Mouse (Mus musculus) regulatory T cell (primary cell): ENCODE measurements around the gene Mturn.

Experiments
- in situ Hi-C: fragments of 300-600 bp; cut with MboI, MseI; formaldehyde crosslinking; loops from one replicate; pipeline ENCODE4 v1.15.1; 2025; ENCODE audit warnings: high pct_unique_total_duplicates

Gene Mturn

GRCm38 (mm10) chr6:54680891-54681745, at the start of gene Mturn:
Gene Mturn (plus strand): TSS chr6:54681624.
- in situ Hi-C loops: no loop called here

GRCm38 (mm10) chr6:54639877-54640276, 41.5 kb upstream of the Mturn start:
- in situ Hi-C loops: no loop called here

- in situ Hi-C loops: no loop called here
These were observed 39.5 kb upstream of the Mturn start for GRCm38 (mm10) chr6:54641953-54642352.

- in situ Hi-C loops: no loop called here
These were observed 38.2 kb upstream of the Mturn start for GRCm38 (mm10) chr6:54643181-54643580.

GRCm38 (mm10) chr6:54655471-54656095, 25.8 kb upstream of the Mturn start:
- in situ Hi-C loops: loop anchor here (25.0 kb wide), 1 partner anchor 707 kb away; no protein-coding TSS in a partner anchor

GRCm38 (mm10) chr6:54657861-54658260, 23.6 kb upstream of the Mturn start:
- in situ Hi-C loops: loop anchor here (25.0 kb wide), 1 partner anchor 704 kb away; no protein-coding TSS in a partner anchor

GRCm38 (mm10) chr6:54669868-54670267, 11.6 kb upstream of the Mturn start:
- in situ Hi-C loops: loop anchor here (25.0 kb wide), 1 partner anchor 692 kb away; no protein-coding TSS in a partner anchor

GRCm38 (mm10) chr6:54672901-54673300, 8.5 kb upstream of the Mturn start:
- in situ Hi-C loops: loop anchor here (25.0 kb wide), 1 partner anchor 689 kb away; no protein-coding TSS in a partner anchor

GRCm38 (mm10) chr6:54679686-54680085, 1.7 kb upstream of the Mturn start:
- in situ Hi-C loops: no loop called here

- in situ Hi-C loops: no loop called here
These were observed 463 bp downstream of the Mturn start for GRCm38 (mm10) chr6:54681746-54682428.

GRCm38 (mm10) chr6:54684085-54684484, 2.7 kb downstream of the Mturn start:
- in situ Hi-C loops: no loop called here

- in situ Hi-C loops: no loop called here
These were observed 3.7 kb downstream of the Mturn start for GRCm38 (mm10) chr6:54685103-54685502.

GRCm38 (mm10) chr6:54685716-54686395, 4.4 kb downstream of the Mturn start:
- in situ Hi-C loops: no loop called here

GRCm38 (mm10) chr6:54686946-54687737, 5.7 kb downstream of the Mturn start:
- in situ Hi-C loops: no loop called here

GRCm38 (mm10) chr6:54688467-54689323, 7.3 kb downstream of the Mturn start:
- in situ Hi-C loops: no loop called here

- in situ Hi-C loops: no loop called here
These were observed 8.3 kb downstream of the Mturn start for GRCm38 (mm10) chr6:54689686-54690085.

GRCm38 (mm10) chr6:54690838-54691237, 9.4 kb downstream of the Mturn start:
- in situ Hi-C loops: no loop called here

- in situ Hi-C loops: no loop called here
These were observed 10.1 kb downstream of the Mturn start for GRCm38 (mm10) chr6:54691368-54692116.

GRCm38 (mm10) chr6:54692201-54692600, 10.8 kb downstream of the Mturn start:
- in situ Hi-C loops: no loop called here
